Mouse (Mus musculus): ENCODE measurements around the gene Trip13. TPM values are rescaled to one million over a fixed set of nuclear protein-coding genes. Genes with fewer than 3 reads are reported as not detected.

The Trip13 gene
- polyA plus RNA-seq, 1 experiment from 2014 or later: 27.3 TPM

DNA sequence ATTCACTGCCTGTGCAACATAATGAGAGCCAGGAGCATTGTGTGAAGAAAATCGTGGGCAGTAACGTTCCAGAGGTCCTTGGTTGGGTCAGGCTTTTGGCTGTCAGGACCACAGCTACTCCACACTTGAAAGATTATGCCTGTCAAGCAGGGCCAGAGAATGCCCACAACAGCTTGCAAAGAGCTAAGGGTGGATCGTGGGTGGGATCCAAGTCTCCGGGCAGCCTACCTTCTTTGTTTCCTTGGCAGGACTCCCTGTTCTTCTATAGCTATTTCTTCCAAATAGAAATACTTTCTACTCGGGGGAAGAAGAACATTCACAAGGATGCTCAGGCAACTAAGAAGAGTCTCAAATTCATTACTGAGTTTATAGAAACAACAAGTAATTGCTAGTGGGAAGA lies 30.4 kb downstream of the Trip13 start:
- Histone ChIP-seq H3K9ac (ENCODE audit: low read length) (no peak overlapping the region), H3K4me3 (ENCODE audit: low read length) (no peak overlapping the region), H3K27ac (ENCODE audit: low read length) (no peak overlapping the region), H3K4me2 (ENCODE audit: low read depth, low read length) (no peak overlapping the region), H3K36me3 (ENCODE audit: control insufficient read depth, insufficient read depth) (no peaks in the 10 kb centered on the region), H3K4me1 (ENCODE audit: control insufficient read depth, insufficient read depth, low read length) (no peaks in the 10 kb centered on the region), H3K9me3 (replicated peaks; ENCODE audit: control insufficient read depth, low read length) (no peaks in the 10 kb centered on the region), H3K27me3 (ENCODE audit: control insufficient read depth, insufficient read depth, low read length) (no peaks in the 10 kb centered on the region)
- no peak for ATAC-seq (replicated peaks; ENCODE audit: extremely low read depth, insufficient read depth, low FRiP score)
- 78% methylated on average over 5 of the region's 5 CpGs for WGBS

DNA sequence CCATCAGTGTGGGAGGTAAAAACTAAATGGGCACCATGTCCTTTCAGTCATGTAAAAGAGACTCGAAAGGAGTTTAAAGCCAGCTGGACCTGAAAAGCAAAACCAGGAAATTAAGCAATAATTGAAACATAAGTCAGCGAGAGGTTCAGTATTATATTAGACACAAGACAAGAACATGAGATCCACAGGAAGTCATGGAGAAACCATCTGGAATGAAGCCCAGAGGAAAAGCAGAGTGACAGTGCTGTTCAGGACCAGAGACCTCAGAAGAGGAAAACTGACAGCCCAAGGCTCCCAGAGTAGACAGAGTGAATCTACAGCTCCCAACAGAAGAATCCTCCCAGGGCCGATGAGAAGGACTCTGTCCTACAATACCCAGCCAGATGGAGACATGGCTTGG lies 40.0 kb downstream of the Trip13 start:
- H3K4me3 ChIP-seq (ENCODE audit: low read length): no peak overlapping the region
- H3K4me1 ChIP-seq (ENCODE audit: control insufficient read depth, insufficient read depth, low read length): peaks cover 4% of the 10 kb centered on the region
- H3K27ac ChIP-seq (ENCODE audit: low read length): no peak overlapping the region
- H3K9me3 ChIP-seq (replicated peaks; ENCODE audit: control insufficient read depth, low read length): no peaks in the 10 kb centered on the region
- 70% methylated on average over 3 of the region's 3 CpGs for WGBS
- no peak overlapping the region for H3K9ac ChIP-seq (ENCODE audit: low read length)
- H3K27me3 ChIP-seq (ENCODE audit: control insufficient read depth, insufficient read depth, low read length): no peaks in the 10 kb centered on the region
- H3K4me2 ChIP-seq (ENCODE audit: low read depth, low read length): no peak overlapping the region
- ATAC-seq (replicated peaks; ENCODE audit: extremely low read depth, insufficient read depth, low FRiP score): no peak
- no peaks in the 10 kb centered on the region for H3K36me3 ChIP-seq (ENCODE audit: control insufficient read depth, insufficient read depth)

DNA sequence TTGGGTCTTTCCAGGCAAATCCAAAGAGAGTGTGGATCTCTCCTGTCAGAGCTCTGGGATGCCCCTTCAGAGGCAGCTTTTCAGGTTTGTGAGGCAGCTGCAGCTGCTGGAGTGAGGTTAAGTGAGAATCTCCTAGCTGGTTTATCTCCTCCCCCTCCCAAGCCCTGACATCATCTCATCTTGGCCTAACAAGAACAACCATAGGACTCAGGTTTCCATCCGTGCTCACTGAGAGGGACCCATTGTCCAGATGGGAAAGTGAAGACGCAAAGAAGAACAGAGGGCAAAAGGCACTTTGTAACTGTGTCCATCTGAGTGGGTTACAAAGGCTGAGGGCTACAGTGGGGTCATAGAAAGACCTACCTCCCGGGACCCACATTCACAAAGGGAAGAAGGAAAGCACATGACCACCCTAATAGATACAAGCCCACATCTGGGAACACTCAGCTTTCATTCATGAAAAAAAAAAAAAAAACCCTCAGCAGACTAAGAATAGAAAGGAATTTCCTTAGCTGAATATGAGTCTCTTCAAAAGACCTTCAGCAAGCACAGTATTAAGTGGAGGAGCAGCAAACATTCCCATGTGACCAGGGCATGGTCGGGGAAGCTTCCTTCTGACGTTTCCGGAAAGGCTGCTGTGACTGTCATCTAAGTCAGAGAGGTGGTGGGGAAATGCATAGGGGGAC lies 44.9 kb downstream of the Trip13 start:
- H3K9me3 ChIP-seq (replicated peaks; ENCODE audit: control insufficient read depth, low read length): no peaks in the 10 kb centered on the region
- 0 out of 2 replicates have a peak, but pooled peaks have one; percentile 43 for ATAC-seq (replicated peaks; ENCODE audit: extremely low read depth, insufficient read depth, low FRiP score)
- H3K9ac ChIP-seq (ENCODE audit: low read length): no peak overlapping the region
- H3K4me1 ChIP-seq (ENCODE audit: control insufficient read depth, insufficient read depth, low read length): peaks cover 6% of the 10 kb centered on the region
- no peaks in the 10 kb centered on the region for H3K27me3 ChIP-seq (ENCODE audit: control insufficient read depth, insufficient read depth, low read length)
- 24% methylated on average over 6 of the region's 6 CpGs for WGBS
- H3K4me3 ChIP-seq (ENCODE audit: low read length): no peak overlapping the region
- H3K27ac ChIP-seq (ENCODE audit: low read length): no peak overlapping the region
- H3K4me2 ChIP-seq (ENCODE audit: low read depth, low read length): no peak overlapping the region
- H3K36me3 ChIP-seq (ENCODE audit: control insufficient read depth, insufficient read depth): no peaks in the 10 kb centered on the region

DNA sequence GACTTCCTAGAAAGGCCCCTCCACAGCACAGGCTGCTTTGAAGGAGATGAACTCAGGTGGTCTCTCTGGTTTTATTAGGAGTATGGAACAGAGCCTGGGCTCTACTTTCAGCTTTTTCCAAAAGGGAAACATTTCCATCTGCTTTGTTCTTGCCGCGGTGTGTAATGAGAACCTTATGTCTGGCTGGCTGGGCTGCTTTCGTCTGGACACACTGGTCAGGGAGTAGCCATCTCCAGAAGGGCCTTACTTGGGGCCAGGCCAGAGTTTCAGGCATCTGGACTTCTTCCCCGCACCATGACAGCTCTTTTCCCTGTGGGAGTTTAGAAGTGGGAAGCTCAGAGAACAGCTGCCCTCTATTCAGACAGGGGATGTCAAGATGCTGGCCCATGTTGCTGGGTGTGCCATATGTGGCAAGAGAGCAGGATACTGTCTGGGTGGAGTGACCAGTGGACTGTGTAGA lies 50.1 kb downstream of the Trip13 start:
- Histone ChIP-seq H3K9ac (ENCODE audit: low read length) (no peak overlapping the region), H3K27ac (ENCODE audit: low read length) (no peak overlapping the region), H3K36me3 (ENCODE audit: control insufficient read depth, insufficient read depth) (no peaks in the 10 kb centered on the region), H3K4me3 (ENCODE audit: low read length) (no peak overlapping the region), H3K4me2 (ENCODE audit: low read depth, low read length) (no peak overlapping the region), H3K9me3 (replicated peaks; ENCODE audit: control insufficient read depth, low read length) (no peaks in the 10 kb centered on the region), H3K27me3 (ENCODE audit: control insufficient read depth, insufficient read depth, low read length) (no peaks in the 10 kb centered on the region), H3K4me1 (ENCODE audit: control insufficient read depth, insufficient read depth, low read length) (peaks cover 6% of the 10 kb centered on the region)
- ATAC-seq (replicated peaks; ENCODE audit: extremely low read depth, insufficient read depth, low FRiP score): peak; percentile 71; the same call in 1 of the 2 replicates
- 46% methylated on average over 4 of the region's 4 CpGs for WGBS

DNA sequence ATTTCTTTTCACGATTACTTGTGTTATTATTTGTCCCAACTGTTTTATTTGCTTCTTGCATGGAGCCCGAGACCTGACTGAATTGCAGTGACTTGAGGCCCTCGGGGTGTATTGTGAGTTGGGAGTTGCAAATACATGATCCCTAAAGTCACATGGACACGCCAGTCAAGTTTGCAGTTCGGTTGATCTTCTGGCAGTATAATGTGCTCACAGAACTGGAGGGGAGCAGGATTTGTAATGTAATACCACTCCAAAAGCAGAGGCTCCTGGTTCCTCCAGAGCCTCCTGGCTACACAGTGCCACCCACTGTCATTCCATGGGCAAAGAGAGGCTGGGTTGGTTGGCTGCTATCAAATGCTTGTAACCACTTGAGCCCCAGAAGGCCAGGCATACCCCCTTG lies 51.0 kb downstream of the Trip13 start:
- 80% methylated on average over 5 of the region's 5 CpGs for WGBS
- ATAC-seq (replicated peaks; ENCODE audit: extremely low read depth, insufficient read depth, low FRiP score): no peak

DNA sequence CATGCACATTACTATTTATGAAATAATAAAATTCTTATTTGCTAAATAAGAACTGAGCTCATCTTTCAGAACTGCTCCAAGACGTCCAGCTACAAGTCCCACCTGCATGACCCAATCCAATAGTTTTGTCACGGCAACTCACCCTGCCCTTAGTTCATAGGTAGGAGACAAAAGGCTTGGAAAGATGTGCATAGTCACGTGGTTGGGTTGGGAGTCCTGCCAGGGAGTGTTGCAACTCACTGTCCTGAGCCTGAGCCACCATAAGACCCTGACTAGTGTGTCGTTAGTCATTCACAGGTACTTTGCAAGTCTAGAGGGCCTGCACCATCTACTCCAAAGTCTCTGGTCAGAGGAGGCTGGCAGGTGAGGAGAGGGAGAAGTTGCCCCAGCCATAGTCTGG lies 51.5 kb downstream of the Trip13 start:
- ATAC-seq (replicated peaks; ENCODE audit: extremely low read depth, insufficient read depth, low FRiP score): no peak
- WGBS: 66% methylated on average over 4 of the region's 4 CpGs

More for the DNA sequence above, 51.0 kb downstream of the Trip13 start:
- Histone ChIP-seq H3K27ac (ENCODE audit: low read length) (no peak overlapping the region), H3K4me3 (ENCODE audit: low read length) (no peak overlapping the region), H3K4me2 (ENCODE audit: low read depth, low read length) (no peak overlapping the region), H3K9ac (ENCODE audit: low read length) (no peak overlapping the region), H3K27me3 (ENCODE audit: control insufficient read depth, insufficient read depth, low read length) (no peaks in the 10 kb centered on the region), H3K36me3 (ENCODE audit: control insufficient read depth, insufficient read depth) (no peaks in the 10 kb centered on the region), H3K9me3 (replicated peaks; ENCODE audit: control insufficient read depth, low read length) (no peaks in the 10 kb centered on the region), H3K4me1 (ENCODE audit: control insufficient read depth, insufficient read depth, low read length) (peaks cover 5% of the 10 kb centered on the region; the same call in 1 of the 2 replicates)

DNA sequence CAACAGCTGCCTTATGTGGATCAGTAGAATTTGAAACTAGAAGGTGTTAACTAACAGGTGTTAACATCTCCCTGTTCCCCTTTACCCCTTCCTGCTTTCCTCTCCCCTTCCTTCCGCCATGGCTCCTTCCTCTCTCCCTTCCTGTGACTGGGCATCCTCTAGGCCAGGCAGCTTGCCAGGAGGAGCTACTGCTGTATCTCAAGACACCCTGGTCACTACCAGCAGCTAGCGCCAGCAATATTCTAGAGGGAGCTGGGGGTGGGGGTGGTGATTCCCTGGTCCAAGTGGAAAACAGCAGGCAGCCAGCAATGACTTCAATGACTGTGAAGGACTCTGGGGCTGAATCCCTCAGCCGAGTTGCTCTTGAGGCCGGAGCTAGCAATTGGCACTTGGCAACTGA lies 51.9 kb downstream of the Trip13 start:
- Histone ChIP-seq H3K27ac (ENCODE audit: low read length) (no peak overlapping the region), H3K27me3 (ENCODE audit: control insufficient read depth, insufficient read depth, low read length) (no peaks in the 10 kb centered on the region), H3K4me1 (ENCODE audit: control insufficient read depth, insufficient read depth, low read length) (peaks cover 5% of the 10 kb centered on the region; the same call in 1 of the 2 replicates), H3K4me2 (ENCODE audit: low read depth, low read length) (no peak overlapping the region), H3K4me3 (ENCODE audit: low read length) (no peak overlapping the region), H3K9me3 (replicated peaks; ENCODE audit: control insufficient read depth, low read length) (no peaks in the 10 kb centered on the region), H3K9ac (ENCODE audit: low read length) (no peak overlapping the region), H3K36me3 (ENCODE audit: control insufficient read depth, insufficient read depth) (no peaks in the 10 kb centered on the region)
- no peak for ATAC-seq (replicated peaks; ENCODE audit: extremely low read depth, insufficient read depth, low FRiP score)
- 61% methylated on average over 4 of the region's 4 CpGs for WGBS

More for the DNA sequence above, 51.5 kb downstream of the Trip13 start:
- Histone ChIP-seq H3K4me1 (ENCODE audit: control insufficient read depth, insufficient read depth, low read length) (peaks cover 5% of the 10 kb centered on the region; the same call in 1 of the 2 replicates), H3K27ac (ENCODE audit: low read length) (no peak overlapping the region), H3K9me3 (replicated peaks; ENCODE audit: control insufficient read depth, low read length) (no peaks in the 10 kb centered on the region), H3K36me3 (ENCODE audit: control insufficient read depth, insufficient read depth) (no peaks in the 10 kb centered on the region), H3K4me3 (ENCODE audit: low read length) (no peak overlapping the region), H3K27me3 (ENCODE audit: control insufficient read depth, insufficient read depth, low read length) (no peaks in the 10 kb centered on the region), H3K9ac (ENCODE audit: low read length) (no peak overlapping the region), H3K4me2 (ENCODE audit: low read depth, low read length) (no peak overlapping the region)

DNA sequence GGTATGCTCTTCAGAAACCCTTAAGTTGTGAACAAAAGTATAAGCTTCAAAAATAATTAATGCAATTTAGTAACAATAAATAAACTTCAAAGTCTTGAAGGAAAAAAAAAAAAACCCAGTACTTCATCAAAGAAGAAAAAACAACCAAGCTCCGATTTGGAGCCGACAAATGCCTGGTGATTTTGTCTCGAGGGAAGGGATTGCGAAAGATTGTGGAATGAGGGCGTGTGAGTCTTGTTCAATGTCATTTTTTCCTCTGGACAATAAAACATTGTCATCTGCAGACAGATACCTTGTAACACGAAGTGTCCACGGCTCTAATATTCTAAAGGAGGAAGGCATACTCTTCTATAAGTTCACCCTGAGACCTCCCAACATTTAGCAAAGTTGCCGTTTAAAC lies 56.2 kb downstream of the Trip13 start:
- no peak overlapping the region for H3K9ac ChIP-seq (ENCODE audit: low read length)
- 66% methylated on average over 8 of the region's 8 CpGs for WGBS
- no peak overlapping the region for H3K4me3 ChIP-seq (ENCODE audit: low read length)
- no peaks in the 10 kb centered on the region for H3K36me3 ChIP-seq (ENCODE audit: control insufficient read depth, insufficient read depth)
- no peaks in the 10 kb centered on the region; the same call in 1 of the 2 replicates for H3K4me1 ChIP-seq (ENCODE audit: control insufficient read depth, insufficient read depth, low read length)
- ATAC-seq (replicated peaks; ENCODE audit: extremely low read depth, insufficient read depth, low FRiP score): no peak
- no peak overlapping the region for H3K27ac ChIP-seq (ENCODE audit: low read length)
- no peak overlapping the region for H3K4me2 ChIP-seq (ENCODE audit: low read depth, low read length)
- H3K27me3 ChIP-seq (ENCODE audit: control insufficient read depth, insufficient read depth, low read length): no peaks in the 10 kb centered on the region
- 0 out of 2 replicates have a peak, but pooled peaks cover 2% of the 10 kb centered on the region for H3K9me3 ChIP-seq (replicated peaks; ENCODE audit: control insufficient read depth, low read length)

DNA sequence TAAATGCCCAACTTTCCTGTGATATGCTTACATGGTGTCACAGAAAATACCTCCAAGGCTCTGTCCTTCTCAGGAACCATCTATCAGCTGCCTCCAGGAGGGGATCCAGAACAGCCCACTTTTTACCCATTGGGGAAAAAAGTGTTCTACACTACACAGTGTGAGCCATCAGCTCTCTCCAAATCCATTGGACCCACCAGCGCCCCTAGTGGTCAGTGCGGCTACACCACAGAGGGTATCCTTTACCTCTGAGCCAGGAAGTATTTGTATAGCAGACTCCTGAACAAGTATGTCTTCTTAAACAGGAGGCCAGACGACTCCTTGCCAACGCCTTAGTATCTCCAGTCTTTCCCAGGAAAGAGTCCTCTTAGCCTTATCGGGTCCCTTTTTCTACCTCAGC lies 57.8 kb downstream of the Trip13 start:
- Histone ChIP-seq H3K4me3 (ENCODE audit: low read length) (no peak overlapping the region), H3K4me1 (ENCODE audit: control insufficient read depth, insufficient read depth, low read length) (no peaks in the 10 kb centered on the region), H3K4me2 (ENCODE audit: low read depth, low read length) (no peak overlapping the region), H3K36me3 (ENCODE audit: control insufficient read depth, insufficient read depth) (no peaks in the 10 kb centered on the region), H3K9ac (ENCODE audit: low read length) (no peak overlapping the region), H3K9me3 (replicated peaks; ENCODE audit: control insufficient read depth, low read length) (0 out of 2 replicates have a peak, but pooled peaks cover 2% of the 10 kb centered on the region), H3K27me3 (ENCODE audit: control insufficient read depth, insufficient read depth, low read length) (no peaks in the 10 kb centered on the region), H3K27ac (ENCODE audit: low read length) (no peak overlapping the region)
- no peak for ATAC-seq (replicated peaks; ENCODE audit: extremely low read depth, insufficient read depth, low FRiP score)
- WGBS: 84% methylated on average over 5 of the region's 5 CpGs
